Mouse (Mus musculus) ES-CJ7 (cell line): ENCODE results near the gene Pxylp1.

Experiments used
- DNase-seq: peaks from one replicate; pipeline ENCODE4 v3.0.0; 2011; ENCODE audit warnings: low read depth, low spot score

The Pxylp1 gene

GRCm38 (mm10) chr9:96827002-96827785, 65.3 kb downstream of the Pxylp1 start:
- DNase-seq, result no peak

- no peak for DNase-seq
Observed at GRCm38 (mm10) chr9:96824857-96825256, 67.6 kb downstream of the Pxylp1 start.

- no peak for DNase-seq
Observed at GRCm38 (mm10) chr9:96824026-96824425, 68.4 kb downstream of the Pxylp1 start.

GRCm38 (mm10) chr9:96823541-96823940, 68.9 kb downstream of the Pxylp1 start:
- no peak for DNase-seq

GRCm38 (mm10) chr9:96823005-96823404, 69.5 kb downstream of the Pxylp1 start:
- no peak for DNase-seq

- no peak for DNase-seq
Observed at GRCm38 (mm10) chr9:96818822-96819481, 73.5 kb downstream of the Pxylp1 start.

GRCm38 (mm10) chr9:96818128-96818821, 74.2 kb downstream of the Pxylp1 start:
- DNase-seq, result peak; percentile 80

- no peak for DNase-seq
Observed at GRCm38 (mm10) chr9:96811996-96812395, 80.5 kb downstream of the Pxylp1 start.

GRCm38 (mm10) chr9:96800131-96800825, 92.2 kb downstream of the Pxylp1 start:
- peak; percentile 56 for DNase-seq

- no peak for DNase-seq
Observed at GRCm38 (mm10) chr9:96797311-96797710, 95.2 kb downstream of the Pxylp1 start.

GRCm38 (mm10) chr9:96795399-96795928, 97.0 kb downstream of the Pxylp1 start:
- DNase-seq, result peak; percentile 74

GRCm38 (mm10) chr9:96794601-96795000, 97.9 kb downstream of the Pxylp1 start:
- DNase-seq, result no peak

GRCm38 (mm10) chr9:96792543-96792942, 99.9 kb downstream of the Pxylp1 start:
- DNase-seq, result no peak

GRCm38 (mm10) chr9:96790389-96791007, 102.0 kb downstream of the Pxylp1 start:
- DNase-seq, result peak; percentile 80

GRCm38 (mm10) chr9:96789906-96790305, 102.6 kb downstream of the Pxylp1 start:
- no peak for DNase-seq

GRCm38 (mm10) chr9:96787797-96788196, 104.7 kb downstream of the Pxylp1 start:
- DNase-seq, result no peak

GRCm38 (mm10) chr9:96785871-96786342, 106.6 kb downstream of the Pxylp1 start:
- no peak for DNase-seq

GRCm38 (mm10) chr9:96785187-96785586, 107.3 kb downstream of the Pxylp1 start:
- no peak for DNase-seq

GRCm38 (mm10) chr9:96783667-96784066, 108.8 kb downstream of the Pxylp1 start:
- no peak for DNase-seq

- no peak for DNase-seq
Observed at GRCm38 (mm10) chr9:96783258-96783657, 109.2 kb downstream of the Pxylp1 start.

- DNase-seq, result no peak
Observed at GRCm38 (mm10) chr9:96782062-96782461, 110.4 kb downstream of the Pxylp1 start.
